Mouse (Mus musculus): ENCODE data around the gene Elf1.

DNA sequence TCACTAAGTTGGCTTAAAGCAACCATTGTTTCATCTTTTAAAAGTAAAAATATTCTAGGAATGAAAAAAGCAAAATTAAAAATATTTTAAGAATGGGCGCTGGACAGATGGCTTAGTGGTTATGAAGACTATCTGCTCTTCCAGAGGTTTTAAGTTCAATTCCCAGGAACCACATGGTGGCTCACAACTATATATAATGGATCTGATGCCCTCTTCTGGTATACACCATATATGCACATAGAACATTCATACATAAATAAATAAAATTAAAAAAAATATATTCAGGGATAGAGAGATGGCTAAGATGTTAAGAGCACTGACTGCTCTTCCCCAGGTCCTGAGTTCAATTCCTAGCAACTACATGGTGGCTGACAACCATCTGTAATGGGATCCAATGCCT lies 15.4 kb upstream of the Elf1 start:
- no peak for TF ChIP-seq POLR2A (IDR thresholded peaks at IDR 0.05; ENCODE audit: low read depth, low read length)
- no peak for TF ChIP-seq CTCF (IDR thresholded peaks at IDR 0.05; ENCODE audit: extremely low read depth, insufficient read depth, insufficient read length, insufficient replicate concordance)
